Mouse (Mus musculus): Measurements from ENCODE around the gene Parm1. TPM values are rescaled to one million over a fixed set of nuclear protein-coding genes. Genes with fewer than 3 reads are reported as not detected.

The Parm1 gene
- total and polyA plus RNA-seq, 2 experiments from 2014 or later: 8.8 to 13.1 TPM

- Histone ChIP-seq H3K4me3 (ENCODE audit: low read depth, low read length) (no peak overlapping the region), H3K9me3 (ENCODE audit: low read length) (no peaks in the 10 kb centered on the region), H3K27me3 (ENCODE audit: insufficient read depth, low read length) (no peaks in the 10 kb centered on the region), H3K4me2 (ENCODE audit: low read depth, low read length, poor library complexity, severe bottlenecking) (no peak overlapping the region), H3K27ac (ENCODE audit: low read depth, low read length) (no peak overlapping the region), H3K4me1 (ENCODE audit: insufficient read depth, low read length) (no peaks in the 10 kb centered on the region), H3K36me3 (ENCODE audit: insufficient read depth, low read length) (no peaks in the 10 kb centered on the region), H3K9ac (replicated peaks; ENCODE audit: low read length, poor library complexity, severe bottlenecking) (no peak overlapping the region)
- WGBS: 92% methylated on average over 4 of the region's 4 CpGs
- DNase-seq (ENCODE audit: low spot score) (no peak), ATAC-seq (ENCODE audit: low FRiP score) (no peak)
- no peak for TF ChIP-seq CTCF (IDR thresholded peaks at IDR 0.05)
Measured at GRCm38 (mm10) chr5:91669235-91669634, 151.8 kb downstream of the Parm1 start.

Other genes starting within 250 kb of the Parm1 start
- gene Btc, start 114.6 kb upstream of the Parm1 start, total RNA-seq (2014; rRNA removed): 0.47 and 0.49 TPM in 2 replicates
- gene Btc, start 114.6 kb upstream of the Parm1 start, polyA plus RNA-seq (2015; fragmentation: Nextera tagmentation; extraction: Ambion mirVana): 0.09 and 0.16 TPM in 2 replicates

Measured in midbrain, postnatal 0 days (tissue).